Mouse (Mus musculus) forelimb bud, embryonic 11.5 days (tissue): ENCODE results near the gene Tbcd.

Experiments
- DNase-seq: peaks from one replicate; pipeline ENCODE4 v3.0.0-alpha.2; 2012; ENCODE audit warnings: low read depth, low spot score

The Tbcd gene

DNA sequence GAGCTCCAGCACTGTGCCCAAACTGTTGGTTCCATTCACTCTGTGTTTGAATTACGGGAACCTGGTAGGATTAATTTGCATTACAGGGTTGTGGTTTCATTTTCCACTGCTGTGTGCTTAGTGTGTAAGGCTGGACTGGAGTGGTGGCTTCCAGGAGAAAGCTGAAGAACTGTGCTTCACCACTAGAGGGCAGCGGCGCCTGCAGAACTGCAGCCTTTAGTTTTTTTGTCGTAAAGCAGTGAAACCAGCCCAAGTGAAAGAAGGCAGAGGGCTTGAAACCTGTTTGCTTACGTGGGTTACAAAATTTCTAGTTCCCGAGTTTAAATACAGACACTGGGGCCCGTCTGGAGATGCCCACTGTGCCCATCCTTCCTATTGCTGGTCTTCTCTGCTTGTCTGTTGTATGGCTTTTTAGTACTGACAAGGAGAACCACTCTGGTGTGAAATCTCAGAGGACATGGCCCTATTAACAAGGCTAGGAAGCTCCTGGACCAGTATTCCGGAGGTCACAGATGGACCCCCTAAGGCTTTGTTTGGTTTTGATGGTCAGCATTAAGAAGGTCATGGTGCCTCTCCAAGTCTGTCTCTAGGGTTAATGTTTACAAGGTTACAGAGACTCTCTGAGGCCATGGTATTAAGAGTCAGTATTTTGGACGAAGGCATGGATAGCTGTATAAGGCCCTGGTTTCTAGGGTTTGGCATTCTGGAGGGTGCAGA lies 24.1 kb downstream of the Tbcd start:
- DNase-seq: peak; percentile 64

DNA sequence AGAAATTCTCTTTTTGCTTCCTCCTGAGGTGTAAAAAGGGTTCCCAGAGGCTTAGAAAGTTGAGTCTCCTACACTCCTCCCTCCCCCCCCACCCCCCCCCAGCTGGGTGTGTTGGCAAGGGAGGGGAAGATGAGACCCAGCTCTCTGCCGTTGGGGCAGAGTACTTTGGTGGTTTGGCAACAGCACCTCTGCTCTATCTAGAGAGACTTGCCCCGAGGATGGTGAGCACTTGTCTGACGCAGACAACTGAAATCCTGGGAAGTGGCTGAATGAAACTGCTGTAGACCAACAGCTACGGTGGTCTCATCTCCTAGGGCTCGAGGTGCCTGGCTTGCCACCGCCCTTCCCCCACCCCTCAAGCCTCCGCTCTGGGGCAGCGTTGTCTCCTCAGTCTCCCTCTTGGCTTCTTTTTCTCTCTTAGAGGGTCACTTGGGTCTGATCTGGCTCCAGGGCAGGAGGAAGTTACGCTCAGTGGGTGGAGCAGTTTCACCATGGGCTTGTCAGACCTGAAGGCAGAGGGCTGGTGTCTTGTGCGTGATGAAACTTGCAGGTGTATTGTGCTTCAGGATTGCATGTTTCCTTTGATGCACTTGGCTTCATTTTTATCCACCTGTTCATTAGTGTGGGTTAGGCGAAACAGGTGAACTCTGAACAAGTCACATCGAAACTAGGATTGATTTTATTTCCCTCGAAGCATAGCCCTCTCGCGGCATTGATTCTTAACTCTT lies 27.9 kb downstream of the Tbcd start:
- no peak for DNase-seq

DNA sequence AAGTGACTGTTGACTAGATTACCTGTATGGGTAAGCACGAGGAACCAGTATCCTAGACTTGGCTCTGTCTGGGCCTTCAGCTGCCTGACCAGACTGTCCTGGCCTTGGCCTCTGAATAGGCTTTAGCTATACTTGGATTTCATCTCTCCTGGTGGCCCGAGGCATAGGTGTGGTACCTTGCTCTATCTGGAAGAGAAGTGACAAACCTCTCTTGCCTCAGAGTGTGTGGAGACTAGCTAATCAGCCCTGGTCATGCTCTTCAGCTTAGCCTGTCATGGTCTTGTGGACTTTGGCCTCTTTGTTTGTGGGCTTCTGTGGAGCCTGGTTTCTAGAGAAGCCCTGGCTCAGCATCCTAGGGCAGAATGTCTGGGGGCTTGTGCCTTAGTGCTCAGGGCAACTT lies 29.4 kb downstream of the Tbcd start:
- DNase-seq: no peak

DNA sequence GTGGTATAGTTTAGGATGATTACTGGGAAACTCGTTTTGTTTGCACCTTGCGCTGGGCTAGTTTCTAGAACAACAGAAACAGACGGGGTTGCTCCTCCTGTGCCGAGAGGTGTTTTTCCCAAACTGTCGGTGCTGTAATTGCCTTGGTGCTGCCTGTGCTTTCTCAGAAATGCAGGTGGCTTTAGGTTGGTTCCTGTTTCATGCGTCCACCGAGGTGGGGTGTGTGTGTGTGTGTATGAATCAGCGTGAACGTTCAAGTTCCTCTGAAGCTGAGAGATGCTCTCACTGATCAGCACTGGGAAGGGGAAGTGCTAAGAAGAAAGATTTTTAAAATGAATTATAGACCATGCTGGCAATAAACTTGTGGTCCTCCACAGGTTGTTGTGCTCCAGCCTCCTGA lies 34.1 kb downstream of the Tbcd start:
- DNase-seq: no peak

GRCm38 (mm10) chr11:121490651-121491050 lies 38.9 kb downstream of the Tbcd start:
- DNase-seq: no peak

DNA sequence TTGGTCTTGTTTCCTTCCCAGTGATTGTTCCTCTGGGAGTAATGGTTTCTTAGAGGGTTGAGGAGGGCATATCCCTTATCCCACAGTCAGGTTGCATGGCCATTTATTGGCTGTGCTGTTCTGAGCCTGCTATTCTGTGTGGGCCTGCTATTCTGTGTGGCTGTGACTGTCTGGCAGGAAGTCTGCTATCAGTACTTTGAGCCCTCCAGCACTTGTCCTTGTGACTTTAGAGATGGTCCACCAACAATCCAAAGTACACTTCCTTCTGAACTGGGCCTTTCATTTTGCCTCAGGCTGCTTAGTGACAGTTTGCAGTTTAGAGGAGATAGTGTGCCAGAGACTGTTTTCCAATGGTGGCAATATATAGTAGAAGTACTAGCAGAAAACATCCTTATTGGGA lies 48.8 kb downstream of the Tbcd start:
- no peak for DNase-seq

DNA sequence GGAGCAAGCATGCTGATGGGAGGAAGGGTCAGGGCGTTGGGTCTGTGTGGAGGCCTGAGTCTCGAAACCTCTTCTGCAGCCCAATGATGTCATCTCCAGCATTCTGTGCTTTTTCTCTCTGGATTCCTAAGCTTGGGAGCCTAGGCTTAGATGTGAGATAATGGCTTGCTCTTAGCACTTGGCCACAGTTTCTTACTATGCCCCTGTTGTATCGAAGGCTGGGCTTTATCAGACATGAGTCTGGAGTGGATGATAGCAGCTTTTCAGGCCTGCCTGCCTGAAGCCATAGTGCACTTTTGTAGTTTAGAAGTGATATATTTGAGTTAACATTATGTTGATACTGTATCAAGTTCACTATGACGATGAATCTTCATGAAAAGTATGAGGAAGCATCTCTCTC lies 49.8 kb downstream of the Tbcd start:
- no peak for DNase-seq

DNA sequence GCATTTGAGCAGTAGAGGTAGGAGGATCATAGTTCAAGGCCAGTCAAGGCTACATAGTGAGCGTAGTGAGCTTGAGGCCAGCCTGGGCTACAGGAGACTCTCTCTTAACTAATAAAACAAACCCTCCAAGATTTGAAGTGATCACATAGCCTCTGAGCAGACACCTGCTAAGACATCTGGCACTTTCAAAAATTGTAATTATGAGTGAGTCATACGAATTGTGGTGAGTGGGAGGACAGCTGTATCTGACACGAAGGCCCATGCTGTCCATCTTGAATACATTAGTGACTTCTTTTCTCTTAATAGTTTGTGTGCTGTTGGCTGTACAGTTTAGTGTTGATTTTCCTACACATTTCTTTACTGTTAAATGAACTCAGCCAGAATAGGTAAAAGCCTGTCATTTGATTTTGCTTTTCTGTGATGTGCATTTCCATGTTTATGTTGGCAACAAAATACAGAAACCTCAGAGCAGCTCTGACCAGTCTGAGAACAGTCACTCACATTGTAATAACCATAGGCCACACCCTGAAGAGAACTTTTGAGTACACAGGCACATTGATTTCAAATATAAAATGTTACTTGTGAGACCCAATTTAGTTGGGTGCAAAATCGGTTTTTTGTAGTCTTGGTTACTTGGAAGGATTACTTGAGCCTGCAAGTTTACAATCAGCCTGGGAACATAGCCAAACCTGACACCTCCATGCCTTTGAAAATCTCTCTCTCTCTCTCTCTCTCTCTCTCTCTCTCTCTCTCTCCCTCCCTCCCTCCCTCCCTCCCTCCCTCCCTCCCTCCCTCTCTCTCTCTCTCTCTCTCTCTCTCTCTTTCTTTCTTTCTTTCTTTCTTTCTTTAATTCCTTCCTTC lies 50.5 kb downstream of the Tbcd start:
- no peak for DNase-seq

DNA sequence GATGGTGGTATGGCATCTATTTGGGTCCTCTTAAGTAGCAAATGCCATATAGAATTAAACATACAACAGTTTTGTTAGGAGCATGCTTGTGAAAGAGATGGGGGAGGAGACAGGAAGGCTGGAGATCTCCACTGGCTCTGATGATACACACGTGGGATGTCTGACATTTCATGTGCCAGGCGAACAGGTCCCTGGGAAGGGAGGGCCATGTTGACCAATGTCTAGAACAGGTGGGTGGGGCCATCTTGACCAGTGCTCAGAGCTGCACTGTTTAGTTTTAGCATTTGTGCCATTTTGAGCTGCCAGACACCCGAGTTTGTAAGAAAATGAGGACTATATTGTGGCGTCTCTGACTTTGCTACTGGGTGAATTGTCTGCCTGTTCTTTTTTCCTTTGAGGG lies 56.7 kb downstream of the Tbcd start:
- no peak for DNase-seq

DNA sequence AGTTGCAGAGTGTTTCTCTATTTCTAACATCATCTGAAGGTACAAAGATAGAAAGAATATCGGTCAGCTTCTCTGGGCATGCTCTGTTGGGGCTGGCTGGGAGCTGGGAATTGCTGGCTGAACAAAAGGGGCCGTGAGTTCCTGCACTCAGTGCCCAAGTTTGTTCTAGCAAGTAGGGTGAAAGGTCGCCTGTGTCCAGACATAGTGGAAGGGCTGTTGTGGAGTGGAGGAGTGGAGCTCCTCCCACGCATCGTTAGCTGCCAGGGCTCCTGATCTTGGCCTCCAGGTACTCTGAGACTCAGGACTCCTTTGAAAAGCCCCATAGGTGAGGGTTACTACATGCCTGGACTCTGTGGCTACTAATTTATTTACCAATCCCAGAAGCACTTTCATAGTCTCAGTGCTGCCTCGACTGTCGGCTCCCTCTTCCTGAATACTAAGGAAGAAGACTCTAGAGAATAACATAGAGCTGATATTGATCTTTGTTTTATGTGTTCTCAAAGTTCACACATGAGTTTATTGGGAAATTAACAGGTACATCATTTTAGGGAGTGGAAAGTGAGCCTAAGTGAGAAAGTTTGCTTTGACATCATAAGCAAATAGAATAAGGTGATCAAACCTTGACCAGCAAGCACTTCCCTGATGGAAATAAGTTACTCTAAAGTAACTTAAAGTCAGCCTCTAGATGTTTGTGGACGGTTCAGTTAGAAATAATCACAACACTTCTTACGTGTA lies 58.9 kb downstream of the Tbcd start:
- DNase-seq: no peak

- no peak for DNase-seq
These were observed 61.3 kb downstream of the Tbcd start for GRCm38 (mm10) chr11:121512896-121513572.

DNA sequence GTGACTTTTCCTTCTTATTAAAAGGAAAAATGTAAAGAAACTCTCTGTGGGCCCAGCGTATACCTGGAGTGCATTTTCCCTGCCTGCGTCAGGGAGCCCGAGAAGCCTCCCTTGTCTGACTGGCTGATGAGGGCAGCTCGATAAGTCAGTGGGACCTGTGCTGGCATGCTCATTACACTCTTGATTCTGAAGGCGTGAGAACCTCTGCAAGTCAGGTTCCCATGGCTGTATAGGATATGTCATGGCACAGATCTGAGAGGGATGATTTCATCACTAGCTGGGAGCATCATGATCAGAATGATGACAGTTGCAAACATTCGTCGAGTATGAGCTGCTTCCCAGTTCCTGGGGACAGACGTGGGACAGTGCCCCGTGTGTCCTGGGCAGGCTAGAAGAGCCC lies 64.2 kb downstream of the Tbcd start:
- no peak for DNase-seq

- no peak for DNase-seq
These were observed 65.2 kb downstream of the Tbcd start for GRCm38 (mm10) chr11:121516906-121517305.

DNA sequence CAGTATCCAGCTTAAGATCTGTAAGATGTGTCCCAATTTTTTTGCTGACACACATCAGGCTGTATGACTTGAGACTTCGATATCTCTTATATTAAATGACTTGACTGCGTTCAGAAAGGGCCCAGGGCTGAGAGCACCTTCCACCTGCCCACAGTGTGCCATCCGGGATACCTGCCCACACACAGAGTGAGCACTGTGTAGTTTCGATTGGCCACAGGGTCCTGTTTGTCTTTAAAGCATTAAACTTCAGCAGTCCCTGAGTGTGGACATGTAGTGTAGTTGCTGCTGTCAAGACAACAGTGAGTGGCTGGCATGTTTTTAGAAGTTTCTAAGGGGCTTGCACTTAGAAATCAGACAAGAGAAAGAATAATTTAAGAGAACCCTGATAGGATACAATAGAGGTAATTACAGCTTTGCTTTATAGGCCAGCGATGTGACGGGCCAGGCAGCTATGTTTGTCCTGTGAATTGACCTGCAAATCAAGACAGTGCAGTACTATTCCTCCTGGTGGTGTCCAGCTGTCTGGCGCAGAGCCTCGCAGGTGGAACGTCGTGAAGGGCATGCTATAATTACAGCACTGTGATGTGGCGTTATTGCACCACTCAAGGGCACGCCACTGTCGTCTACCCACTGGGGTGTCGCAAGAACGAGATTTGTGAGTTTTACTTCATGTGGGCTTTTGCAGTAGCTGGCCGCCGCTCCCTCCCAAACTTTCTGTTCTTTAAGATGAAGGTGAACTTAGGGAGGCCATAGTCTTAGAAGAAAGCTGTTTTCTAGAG lies 66.1 kb downstream of the Tbcd start:
- DNase-seq: no peak

DNA sequence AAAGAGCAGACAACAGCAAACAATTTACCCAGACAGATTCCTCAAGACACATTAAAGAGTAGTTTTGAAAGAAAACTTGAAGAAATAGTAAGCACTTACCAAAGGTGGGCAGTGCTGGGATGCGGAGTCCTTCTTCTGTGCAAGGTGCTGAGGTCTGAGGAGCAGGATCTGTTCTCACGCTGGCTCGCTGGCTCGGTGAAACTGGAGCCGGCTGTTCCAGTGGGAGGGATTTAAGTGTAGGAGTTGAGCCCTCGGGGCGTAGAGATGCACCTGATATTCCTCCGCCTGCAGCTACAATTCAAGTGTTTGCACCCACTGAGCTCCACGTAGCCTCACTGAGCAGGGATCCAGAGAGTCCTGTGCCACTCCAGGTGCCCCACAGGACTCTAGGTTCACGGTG lies 67.4 kb downstream of the Tbcd start, which contains the start of gene Zfp750:
Zfp750 (minus strand) TSS at position 203 of the 400 bp plus-strand sequence.
- DNase-seq: peak; percentile 13

DNA sequence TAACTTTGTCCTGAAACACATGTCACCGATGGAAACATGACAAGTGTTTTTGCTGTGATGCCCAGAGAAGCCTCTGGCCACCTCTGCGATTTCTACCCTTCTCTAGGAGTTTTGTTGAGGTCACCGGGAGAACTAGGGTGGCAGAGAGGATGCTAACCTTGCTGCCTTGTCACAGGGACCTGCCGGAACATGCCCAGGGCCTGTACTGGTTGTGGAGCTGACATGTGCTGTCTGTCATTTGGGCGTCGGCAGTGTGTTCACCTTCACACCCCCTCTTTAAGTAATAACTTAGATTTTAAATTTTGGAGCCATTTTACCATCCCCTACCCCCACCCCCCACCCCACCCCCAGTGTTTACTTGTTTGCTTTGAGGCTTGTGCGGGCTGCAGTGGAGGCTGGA lies 68.0 kb downstream of the Tbcd start:
- no peak for DNase-seq

GRCm38 (mm10) chr11:121520761-121521160 lies 69.0 kb downstream of the Tbcd start:
- DNase-seq: no peak

- no peak for DNase-seq
These were observed 70.5 kb downstream of the Tbcd start for GRCm38 (mm10) chr11:121522156-121522762.

DNA sequence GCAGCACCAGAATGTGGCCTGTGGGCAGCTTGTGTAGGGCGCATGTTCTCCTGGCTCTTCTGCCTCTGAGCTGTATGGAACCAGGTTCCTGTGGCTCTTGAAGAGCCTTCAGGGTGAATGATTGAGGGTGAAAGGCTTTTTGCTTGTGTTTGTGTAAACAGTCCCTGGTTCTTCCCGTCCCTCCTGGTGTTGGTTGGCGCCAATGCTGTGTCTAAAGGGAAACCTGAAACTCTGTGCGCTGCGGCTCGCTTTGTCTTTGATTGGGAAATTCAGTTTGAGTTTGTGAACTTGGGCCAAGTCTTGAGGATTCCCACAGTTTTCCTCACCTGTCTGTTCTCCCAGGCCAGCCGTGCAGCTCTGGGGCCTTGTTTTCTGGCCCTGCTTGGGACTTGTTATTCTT lies 72.4 kb downstream of the Tbcd start:
- no peak for DNase-seq

- no peak for DNase-seq
These were observed 78.0 kb downstream of the Tbcd start for GRCm38 (mm10) chr11:121529747-121530146.
